Mouse (Mus musculus): ENCODE measurements around the gene Prkcq. TPM values are rescaled to one million over a fixed set of nuclear protein-coding genes. Genes with fewer than 3 reads are reported as not detected.
"Not testable (repeated sequence)": the region's sequence is repeated elsewhere in the genome, so short reads cannot be mapped to it uniquely, and the experiment has no call there.

Gene Prkcq
- polyA plus RNA-seq, 1 experiment from 2014 or later: 2.8 TPM

DNA sequence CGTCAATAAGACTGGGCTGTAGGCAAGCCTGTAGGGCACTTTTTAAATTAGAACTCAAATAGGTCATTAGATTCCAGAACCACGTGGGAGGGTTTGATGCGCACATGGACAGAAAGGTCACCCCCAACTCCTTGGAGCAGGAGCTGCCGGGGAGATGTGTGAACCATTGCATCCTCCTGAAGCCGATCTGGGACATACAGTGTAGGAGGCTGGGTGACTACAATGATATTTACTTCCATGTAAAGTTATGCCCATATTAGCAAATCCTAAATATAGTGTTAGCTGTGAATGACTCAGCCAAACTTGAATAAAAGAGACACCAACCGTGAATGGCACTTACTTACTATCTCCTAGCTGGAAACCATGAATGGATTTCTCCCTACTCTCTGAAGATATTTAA lies 174.5 kb downstream of the Prkcq start:
- H3K9me3 ChIP-seq (ENCODE audit: control insufficient read depth, low read length); H3K27ac ChIP-seq (ENCODE audit: low read depth); H3K4me3 ChIP-seq (ENCODE audit: low read depth, low read length); DNase-seq (ENCODE audit: low spot score); ATAC-seq (replicated peaks; ENCODE audit: low FRiP score, low TSS enrichment, low read depth); H3K36me3 ChIP-seq (ENCODE audit: control insufficient read depth, insufficient read depth, low read length); H3K4me2 ChIP-seq (ENCODE audit: low read length); H3K9ac ChIP-seq (ENCODE audit: low read length); H3K4me1 ChIP-seq (replicated peaks; ENCODE audit: control insufficient read depth, insufficient read depth, low read length); H3K27me3 ChIP-seq (replicated peaks; ENCODE audit: control insufficient read depth, insufficient read depth, low read length): not testable (repeated sequence)
- 91% methylated on average over 6 of the region's 6 CpGs for WGBS

GRCm38 (mm10) chr2:11347791-11348190 lies 175.9 kb downstream of the Prkcq start:
- H3K27ac ChIP-seq (ENCODE audit: low read depth): no peak overlapping the region
- WGBS: 80% methylated on average over 3 of the region's 3 CpGs

More at GRCm38 (mm10) chr2:11347791-11348190, 175.9 kb downstream of the Prkcq start:
- no peaks in the 10 kb centered on the region for H3K27me3 ChIP-seq (replicated peaks; ENCODE audit: control insufficient read depth, insufficient read depth, low read length)
- no peaks in the 10 kb centered on the region for H3K4me1 ChIP-seq (replicated peaks; ENCODE audit: control insufficient read depth, insufficient read depth, low read length)
- no peak overlapping the region for H3K9ac ChIP-seq (ENCODE audit: low read length)
- ATAC-seq (replicated peaks; ENCODE audit: low FRiP score, low TSS enrichment, low read depth) (no peak), DNase-seq (ENCODE audit: low spot score) (no peak)
- H3K9me3 ChIP-seq (ENCODE audit: control insufficient read depth, low read length): no peaks in the 10 kb centered on the region
- H3K4me2 ChIP-seq (ENCODE audit: low read length): no peak overlapping the region
- H3K4me3 ChIP-seq (ENCODE audit: low read depth, low read length): no peak overlapping the region
- H3K36me3 ChIP-seq (ENCODE audit: control insufficient read depth, insufficient read depth, low read length): no peaks in the 10 kb centered on the region
